Mouse (Mus musculus): ENCODE data around the gene Foxn2. TPM values are rescaled to one million over a fixed set of nuclear protein-coding genes. Genes with fewer than 3 reads are reported as not detected.
A peak's percentile ranks its signal among the peaks of the same experiment; 100 is the strongest.
"Not testable (repeated sequence)": the region's sequence is repeated elsewhere in the genome, so short reads cannot be mapped to it uniquely, and the experiment has no call there.

The Foxn2 gene
- total RNA-seq, 2 experiments from 2014 or later: 16.3 to 21.0 TPM

DNA sequence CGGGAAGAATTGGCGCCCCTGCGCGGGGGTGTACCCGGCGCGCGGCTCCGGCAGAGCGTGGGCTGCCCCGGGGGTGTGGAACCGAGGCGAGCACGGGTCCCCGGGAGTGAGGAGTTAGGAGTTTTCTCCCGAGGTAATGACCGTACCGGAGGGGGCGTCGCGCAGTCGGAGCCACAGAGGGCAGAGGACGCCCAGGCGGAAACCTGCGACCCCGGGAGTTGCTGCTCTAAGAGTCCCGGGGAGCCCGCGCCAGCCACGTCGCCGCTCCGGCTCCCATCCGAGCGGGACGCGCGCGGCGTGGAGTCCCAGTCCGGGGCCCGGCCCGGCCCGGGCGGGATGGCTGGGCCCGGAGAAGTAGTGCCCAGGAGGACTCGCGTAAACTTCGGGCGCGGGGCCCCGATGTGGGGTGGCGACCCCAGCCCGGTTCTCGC lies 505 bp downstream of the Foxn2 start:
- no peak for ATAC-seq (replicated peaks; ENCODE audit: low FRiP score, poor library complexity, severe bottlenecking)

DNA sequence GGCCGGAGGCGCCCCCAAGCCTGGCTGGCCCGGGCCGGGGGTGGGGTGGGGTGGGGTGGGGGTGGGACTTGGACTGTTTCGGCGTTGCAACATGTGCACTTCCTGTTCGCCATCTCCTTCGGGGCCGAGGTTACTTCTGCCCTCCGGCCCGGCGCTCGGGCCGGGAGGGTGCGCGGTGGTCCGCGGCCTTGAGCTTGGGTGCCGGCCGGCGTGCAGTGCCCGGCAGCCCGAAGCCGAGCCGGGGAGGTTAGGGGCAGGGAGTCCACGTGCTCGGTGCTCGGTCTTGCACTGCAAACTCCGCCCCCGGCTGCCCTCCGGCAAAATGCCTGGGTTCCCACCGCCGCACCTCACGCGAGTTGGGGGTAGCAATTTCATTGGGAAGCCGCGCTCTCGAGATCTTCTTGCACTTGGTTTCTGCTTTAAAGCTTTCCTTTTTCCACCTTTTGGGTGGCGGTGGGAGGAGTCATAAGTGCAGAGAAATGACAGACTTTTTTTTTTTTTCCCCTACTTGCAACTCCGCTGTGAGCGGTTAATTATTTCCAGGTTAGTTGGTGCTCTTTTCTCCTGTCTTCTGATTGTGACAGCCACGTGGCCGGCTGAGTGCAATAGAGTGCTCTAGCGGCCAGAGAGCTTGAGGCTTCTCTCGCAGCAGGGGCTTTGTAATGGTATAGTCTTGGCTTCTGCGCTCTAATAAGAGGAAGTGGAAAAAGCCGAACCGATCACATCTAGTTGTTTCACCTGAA lies 1.1 kb downstream of the Foxn2 start:
- ATAC-seq (replicated peaks; ENCODE audit: low FRiP score, poor library complexity, severe bottlenecking): peak; percentile 46

DNA sequence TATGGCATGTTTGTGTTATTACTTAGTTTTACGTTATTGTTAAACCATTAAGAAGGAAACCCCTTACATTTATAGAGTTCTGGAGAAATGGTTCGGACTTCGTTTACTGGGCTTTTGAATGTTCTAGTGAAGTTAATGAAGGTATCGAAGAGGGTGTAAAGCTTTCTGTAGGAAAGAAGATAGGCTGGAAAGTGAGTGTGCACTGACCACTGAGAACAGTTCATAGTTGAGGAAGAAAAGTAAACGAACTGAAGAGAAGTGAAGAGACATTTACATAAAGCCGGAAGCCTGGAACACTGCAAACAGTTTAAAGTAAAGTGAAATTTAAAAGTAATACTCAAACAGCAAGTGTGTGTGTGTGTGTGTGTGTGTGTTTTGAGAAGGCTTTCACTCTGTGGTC lies 2.1 kb downstream of the Foxn2 start:
- ATAC-seq (replicated peaks; ENCODE audit: low FRiP score, poor library complexity, severe bottlenecking): no peak

DNA sequence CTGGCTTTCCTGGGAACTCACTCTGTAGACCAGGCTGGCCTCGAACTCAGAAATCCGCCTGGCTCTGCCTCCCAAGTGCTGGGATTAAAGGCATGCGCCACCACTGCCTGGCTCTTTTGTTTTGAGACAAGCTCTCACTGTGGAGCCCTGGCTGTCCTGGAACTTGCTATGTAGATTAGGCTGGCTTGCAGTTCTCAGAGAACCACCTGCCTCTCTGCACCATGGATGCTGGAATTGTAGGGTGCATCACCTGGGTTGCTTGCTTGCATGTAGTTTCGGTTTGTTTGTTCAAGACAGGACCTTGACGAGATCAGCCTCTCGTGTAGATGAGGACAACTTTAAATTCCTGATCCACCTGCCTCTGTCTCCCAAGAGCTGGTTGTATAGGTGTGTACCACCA lies 2.7 kb downstream of the Foxn2 start:
- ATAC-seq (replicated peaks; ENCODE audit: low FRiP score, poor library complexity, severe bottlenecking): no peak

DNA sequence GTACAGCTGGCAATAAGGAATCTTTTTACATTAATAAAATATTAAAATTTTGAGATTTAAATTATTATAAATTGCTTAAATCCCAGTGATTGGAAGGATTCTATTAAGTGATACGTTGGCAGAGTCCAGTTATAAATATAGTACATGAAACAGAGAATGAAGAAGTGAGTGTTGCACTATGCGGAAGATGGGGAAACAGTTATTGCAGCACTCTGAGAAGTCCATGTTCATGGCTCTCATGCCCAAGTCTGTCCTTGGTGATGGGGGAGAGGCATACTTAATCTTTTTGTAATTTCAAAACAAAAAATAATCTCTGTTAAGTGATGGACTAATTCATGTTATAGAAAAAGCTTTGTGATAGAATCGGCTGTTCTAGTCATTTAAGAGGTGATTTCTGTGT lies 17.6 kb downstream of the Foxn2 start:
- ATAC-seq (replicated peaks; ENCODE audit: low FRiP score, poor library complexity, severe bottlenecking): no peak

DNA sequence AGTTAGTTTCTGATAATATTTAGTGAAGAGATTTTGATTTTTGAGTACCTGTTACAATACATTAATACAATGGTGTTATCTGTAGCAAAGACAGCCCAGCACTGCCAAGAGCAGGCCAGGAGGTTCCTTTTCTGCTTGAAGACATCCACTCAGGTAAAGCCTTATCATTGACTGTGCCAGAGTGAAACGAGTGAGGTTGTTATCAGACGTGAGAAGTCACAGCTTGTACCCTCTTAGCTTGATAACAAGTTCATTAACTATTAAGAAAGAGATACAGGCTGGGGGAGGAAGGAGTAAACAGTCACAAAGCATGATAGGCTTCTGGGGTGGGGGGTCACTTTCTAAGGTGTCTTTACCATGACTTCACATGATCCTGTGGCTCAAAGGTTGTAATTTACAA lies 19.0 kb downstream of the Foxn2 start:
- ATAC-seq (replicated peaks; ENCODE audit: low FRiP score, poor library complexity, severe bottlenecking): peak; percentile 69

DNA sequence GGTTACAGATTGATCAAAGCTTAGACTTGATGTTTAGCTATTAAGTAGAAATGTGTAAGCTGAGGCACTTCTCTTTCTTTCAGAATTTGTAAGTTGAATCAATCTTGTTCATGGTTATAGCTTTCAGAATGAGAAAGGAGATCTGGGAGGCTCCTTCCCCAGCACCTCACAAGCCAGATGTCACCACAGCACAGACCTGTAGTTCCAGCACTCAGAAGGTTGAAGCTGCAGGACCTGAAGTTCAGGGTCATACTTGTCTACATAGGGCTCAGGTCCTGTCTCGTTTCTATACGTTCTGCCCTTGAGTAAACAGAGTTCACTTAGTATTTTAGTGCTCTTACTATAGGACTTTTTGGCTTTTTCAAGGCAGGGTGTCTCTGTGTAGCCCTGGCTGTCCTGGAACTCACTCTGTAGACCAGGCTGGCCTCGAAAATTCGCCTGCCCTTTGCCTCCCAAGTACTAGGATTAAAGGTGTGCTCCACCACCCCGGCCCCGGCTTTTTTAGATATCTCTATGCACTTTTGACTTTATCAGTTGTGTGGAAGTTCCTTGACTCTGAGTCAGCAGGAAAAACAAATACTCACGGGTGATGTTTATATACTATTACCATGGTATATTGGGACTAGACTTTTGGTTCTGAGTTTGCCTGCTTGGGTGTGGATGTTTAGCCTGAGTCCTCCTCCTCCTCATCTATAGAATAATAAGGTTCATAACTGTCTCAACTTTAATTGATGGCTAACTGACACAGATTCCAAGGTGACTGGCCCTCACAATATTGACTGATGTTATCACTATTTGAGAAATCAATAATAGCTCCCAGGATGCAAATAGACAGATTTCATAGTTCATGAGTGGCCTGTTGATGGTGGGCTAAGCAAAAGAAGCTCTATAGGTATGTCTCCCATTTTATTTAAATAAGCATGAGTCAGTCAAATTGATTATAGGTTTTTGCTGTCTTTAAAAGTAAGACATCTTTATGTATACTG lies 19.7 kb downstream of the Foxn2 start:
- peak; percentile 71 for ATAC-seq (replicated peaks; ENCODE audit: low FRiP score, poor library complexity, severe bottlenecking)

DNA sequence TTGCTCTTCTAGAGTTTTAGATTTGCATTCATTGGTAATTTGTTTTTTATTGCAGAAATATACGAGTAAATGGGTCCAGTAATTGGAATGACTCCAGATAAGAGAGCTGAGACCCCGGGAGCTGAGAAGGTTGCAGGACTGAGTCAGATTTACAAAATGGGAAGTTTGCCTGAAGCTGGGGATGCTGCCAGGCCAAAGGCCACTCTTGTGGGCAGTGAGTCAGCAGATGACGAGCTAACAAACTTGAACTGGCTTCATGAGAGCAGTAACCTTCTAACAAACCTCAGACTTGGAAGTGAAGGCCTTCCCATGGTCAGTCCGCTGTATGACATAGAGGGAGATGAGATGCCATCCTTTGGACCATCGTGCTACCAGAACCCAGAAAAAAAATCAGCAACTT lies 22.1 kb downstream of the Foxn2 start:
- ATAC-seq (replicated peaks; ENCODE audit: low FRiP score, poor library complexity, severe bottlenecking): 0 out of 2 replicates have a peak, but pooled peaks have one; percentile 49

DNA sequence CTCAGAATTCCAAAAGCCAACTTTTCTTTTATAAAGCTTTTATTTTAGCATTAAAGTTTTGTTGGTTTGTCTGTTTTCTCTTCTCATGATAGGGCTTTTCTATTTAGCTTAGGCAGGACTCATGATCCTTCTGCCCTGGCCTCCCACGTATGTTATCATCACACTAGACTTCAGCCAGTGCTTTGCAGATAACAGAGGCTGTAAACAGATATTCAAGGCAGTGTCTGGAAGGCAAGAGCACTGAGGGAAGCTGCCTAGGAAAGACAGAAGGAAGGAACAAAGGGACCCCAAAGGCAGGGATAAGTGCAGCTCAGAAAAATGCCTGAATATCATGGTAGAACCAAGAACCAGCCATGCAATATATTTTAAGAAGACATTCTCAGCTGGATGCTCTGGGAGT lies 26.1 kb downstream of the Foxn2 start:
- ATAC-seq (replicated peaks; ENCODE audit: low FRiP score, poor library complexity, severe bottlenecking): peak; percentile 79

DNA sequence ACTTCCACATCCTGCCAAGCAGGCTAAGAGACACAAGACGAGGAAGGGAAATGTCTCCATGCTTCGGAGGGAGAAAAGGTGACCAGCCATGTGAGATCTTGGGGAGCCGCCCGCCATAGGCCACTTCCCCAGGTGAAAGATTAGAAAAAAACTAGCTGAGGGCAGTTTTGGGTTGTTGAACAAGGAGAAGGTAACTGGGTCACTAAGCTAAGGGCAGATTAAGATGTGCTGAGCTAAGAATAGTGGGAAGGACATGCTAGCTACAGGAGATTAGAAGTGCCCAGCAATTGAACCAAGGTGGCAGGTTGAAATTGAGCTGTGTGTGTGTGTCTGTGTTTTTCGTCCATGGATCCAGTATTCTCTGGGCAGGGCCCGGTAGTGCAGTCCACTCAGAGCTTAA lies 27.2 kb downstream of the Foxn2 start:
- no peak for ATAC-seq (replicated peaks; ENCODE audit: low FRiP score, poor library complexity, severe bottlenecking)

DNA sequence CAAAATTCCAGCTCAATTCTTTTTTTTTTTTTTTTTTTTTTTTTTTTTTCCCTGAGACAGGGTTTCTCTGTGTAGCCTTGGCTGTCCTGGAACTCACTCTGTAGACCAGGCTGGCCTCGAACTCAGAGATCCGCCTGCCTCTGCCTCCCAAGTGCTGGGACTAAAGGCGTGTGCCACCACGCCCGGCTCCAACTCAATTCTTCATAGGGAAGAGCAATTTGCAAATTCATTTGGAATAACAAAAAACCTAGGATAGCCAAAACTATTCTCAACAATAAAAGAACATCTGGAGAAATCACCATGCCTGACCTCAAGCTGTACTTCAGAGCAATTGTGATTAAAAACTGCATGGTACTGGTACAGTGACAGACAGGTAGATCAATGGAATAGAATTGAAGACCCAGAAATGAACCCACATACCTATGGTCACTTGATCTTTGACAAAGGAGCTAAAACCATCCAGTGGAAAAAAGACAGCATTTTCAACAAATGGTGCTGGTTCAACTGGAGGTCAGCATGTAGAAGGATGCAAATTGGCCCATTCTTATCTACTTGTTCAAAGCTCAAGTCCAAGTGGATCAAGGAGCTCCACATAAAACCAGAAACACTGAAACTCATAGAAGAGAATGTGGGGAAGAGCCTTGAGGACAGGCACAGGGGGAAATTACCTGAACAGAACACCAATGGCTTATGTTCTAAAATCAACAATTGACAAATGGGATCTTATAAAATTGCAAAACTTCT lies 28.3 kb downstream of the Foxn2 start:
- ATAC-seq (replicated peaks; ENCODE audit: low FRiP score, poor library complexity, severe bottlenecking): not testable (repeated sequence)

DNA sequence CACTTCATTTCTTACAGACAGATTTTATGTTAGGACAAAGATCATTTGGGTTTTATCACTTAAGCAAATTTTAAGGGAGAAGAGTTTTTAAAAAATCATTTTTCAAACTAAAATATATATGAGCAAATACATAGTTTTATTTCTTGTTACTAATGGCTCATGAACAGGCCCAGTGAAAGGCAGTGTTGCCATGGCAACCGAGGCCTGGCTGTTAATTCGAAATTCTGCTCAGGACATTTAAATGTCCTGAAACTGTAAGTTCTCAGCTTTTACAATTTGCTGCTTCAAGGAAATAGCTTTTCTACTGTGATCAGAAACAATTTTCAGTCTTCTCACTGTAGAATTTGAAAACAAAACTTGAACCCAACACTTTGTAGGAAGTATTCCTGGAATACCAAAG lies 33.3 kb downstream of the Foxn2 start:
- ATAC-seq (replicated peaks; ENCODE audit: low FRiP score, poor library complexity, severe bottlenecking): no peak

DNA sequence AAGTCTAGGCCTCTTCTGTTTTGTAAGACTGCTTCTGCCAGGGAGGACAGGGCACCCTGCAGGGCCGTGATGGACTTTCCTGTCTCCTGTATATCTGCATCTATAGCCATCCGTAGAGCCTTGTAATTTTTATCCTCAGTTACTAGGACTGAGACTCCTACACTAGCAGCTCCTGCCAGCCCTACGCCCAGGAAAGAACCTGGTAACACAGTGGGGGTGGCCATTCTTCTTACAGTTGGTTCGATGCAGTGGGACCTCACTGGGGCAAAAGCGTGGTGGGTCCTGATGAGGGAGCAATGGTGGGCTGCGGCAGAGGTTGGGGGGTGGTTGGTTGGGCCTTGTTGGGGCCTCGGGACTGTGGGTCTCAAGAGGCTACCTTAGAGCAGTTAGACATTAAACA lies 36.7 kb downstream of the Foxn2 start:
- ATAC-seq (replicated peaks; ENCODE audit: low FRiP score, poor library complexity, severe bottlenecking): no peak

DNA sequence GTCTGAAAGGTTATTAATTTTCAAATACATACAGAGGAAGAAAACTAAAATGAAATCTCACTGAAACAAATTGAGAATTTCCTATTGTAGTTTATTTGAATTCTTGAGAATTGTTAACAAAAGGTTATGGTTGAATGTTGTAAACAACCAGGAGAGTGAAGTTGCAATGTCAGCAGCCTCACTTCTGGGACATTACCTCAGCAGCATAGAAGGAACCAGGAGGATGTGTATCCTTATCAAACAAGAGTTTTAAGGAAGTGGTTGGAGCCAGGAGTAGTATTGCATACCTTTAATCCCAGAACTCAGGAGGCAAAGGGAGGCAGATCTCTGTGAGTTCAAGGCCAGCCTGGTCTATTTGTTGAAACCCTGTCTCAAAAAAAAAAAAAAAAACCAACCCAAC lies 37.2 kb downstream of the Foxn2 start:
- no peak for ATAC-seq (replicated peaks; ENCODE audit: low FRiP score, poor library complexity, severe bottlenecking)

DNA sequence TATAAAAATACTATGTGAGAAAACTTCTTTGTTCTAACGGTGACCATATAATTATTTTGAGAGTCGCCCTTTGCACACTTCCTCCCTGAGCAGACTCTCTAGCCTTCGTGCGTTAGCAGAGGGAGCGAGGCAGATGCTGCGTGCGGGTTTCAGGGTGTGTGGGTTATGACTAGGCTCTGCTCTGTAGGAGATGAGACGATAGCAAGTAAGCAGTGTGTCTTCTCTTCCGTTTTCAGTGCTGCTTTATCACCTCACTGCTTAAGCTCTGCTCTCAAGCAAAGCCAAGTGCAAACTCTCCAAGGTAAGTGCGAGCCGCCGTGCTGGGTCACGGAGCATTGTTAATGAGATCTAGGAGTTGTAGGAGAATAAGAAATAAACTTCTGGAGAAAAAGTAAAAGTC lies 38.5 kb downstream of the Foxn2 start:
- ATAC-seq (replicated peaks; ENCODE audit: low FRiP score, poor library complexity, severe bottlenecking): peak; percentile 70

DNA sequence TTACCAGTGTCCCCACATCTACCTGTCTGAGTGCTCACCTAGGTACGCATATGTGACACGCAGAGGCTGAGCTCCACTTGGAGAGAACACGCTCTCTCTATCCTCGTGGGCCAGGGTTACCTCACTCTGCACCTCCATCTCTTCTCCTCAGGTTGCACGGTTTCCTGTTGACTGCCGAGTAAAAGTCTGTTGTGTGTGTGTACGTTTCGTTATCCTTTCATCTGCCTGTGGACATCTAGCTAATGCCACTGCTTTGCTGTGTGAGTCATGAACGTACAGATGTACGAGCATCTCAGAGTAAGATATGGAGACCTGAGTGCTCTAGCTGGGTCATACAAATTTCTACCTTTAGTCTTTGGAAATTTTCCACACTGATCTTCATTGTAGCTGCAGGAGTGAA lies 39.9 kb downstream of the Foxn2 start:
- no peak for ATAC-seq (replicated peaks; ENCODE audit: low FRiP score, poor library complexity, severe bottlenecking)

DNA sequence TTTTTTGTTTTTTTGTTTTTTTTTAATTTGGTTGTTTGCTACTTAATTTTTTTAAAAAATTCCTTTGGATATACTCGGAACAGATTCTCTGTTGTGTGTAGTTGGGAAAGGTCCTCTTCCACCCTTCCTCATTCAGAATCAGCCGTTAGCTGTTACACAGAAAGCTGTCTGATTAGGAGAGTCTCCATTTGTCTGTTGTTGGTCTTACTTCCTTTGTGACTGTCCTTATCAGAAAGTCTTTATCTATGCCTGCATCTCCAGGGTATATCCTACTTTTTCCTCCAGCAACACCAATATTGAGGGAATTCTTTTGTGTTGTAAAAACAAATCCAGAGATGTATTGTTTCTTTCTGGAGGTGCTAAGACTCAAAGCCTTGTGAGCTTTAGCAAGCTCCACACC lies 40.6 kb downstream of the Foxn2 start:
- ATAC-seq (replicated peaks; ENCODE audit: low FRiP score, poor library complexity, severe bottlenecking): no peak

DNA sequence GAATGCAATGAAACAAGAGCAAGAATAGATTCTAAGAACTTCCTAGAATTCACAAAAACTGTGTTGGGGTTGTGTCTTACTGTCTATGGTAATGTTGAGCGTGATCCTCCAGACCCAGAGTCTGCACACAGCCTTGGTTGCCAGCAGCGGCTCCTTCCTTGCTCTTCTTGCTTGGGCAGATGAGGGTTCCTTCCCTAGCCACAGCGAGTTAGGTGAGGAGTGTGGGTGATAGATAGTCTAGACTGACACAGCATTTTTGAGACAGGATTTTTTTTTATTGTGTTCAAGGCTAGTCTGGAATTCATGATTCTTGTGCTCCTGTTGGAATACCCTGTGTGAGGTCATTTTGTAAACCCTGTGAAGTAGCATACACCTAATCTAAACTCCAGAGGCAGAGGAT lies 41.1 kb downstream of the Foxn2 start:
- ATAC-seq (replicated peaks; ENCODE audit: low FRiP score, poor library complexity, severe bottlenecking): peak; percentile 48; the same call in 1 of the 2 replicates

DNA sequence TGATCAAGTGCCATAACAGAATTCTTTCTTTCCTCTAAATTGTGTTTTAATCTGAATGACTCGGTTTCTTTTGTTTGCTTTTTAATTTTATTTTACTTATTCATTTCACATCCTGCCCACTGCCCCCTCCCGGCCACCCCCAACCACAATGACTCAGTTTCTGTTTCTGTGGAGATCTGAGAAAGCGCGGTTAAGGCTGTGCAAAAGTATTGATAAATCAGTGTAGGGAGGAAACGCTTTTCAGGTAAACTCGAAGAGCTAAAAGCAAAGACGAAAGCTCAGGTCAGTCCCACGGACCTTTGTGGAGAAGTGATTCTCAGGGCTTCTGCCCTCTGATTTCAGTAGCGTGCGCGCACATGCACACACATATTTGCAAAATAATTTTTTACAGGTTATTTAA lies 44.0 kb downstream of the Foxn2 start:
- ATAC-seq (replicated peaks; ENCODE audit: low FRiP score, poor library complexity, severe bottlenecking): no peak

DNA sequence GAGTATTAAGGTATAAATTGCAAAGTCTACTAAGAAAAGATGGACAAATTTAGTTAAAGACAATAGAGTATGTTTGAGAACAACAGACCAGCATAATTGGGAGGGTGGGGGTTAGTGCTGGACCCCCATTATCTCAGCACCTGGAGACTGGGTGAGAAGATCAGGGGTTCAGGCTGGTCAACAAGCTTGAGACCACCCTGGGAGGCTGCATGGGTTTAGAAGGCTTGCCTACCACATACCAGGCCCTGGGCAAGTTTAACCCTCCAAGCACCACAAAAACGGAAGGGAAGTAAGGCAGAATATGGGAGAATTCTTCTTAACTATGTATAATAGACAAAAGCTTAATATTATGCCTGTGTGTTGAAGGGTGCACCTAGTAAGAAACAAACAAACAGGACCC lies 44.4 kb downstream of the Foxn2 start:
- ATAC-seq (replicated peaks; ENCODE audit: low FRiP score, poor library complexity, severe bottlenecking): no peak

Measured in erythroblast, adult 5-6 weeks (primary cell).